Mouse (Mus musculus) small intestine, adult 2 months (tissue): ENCODE data around the gene Sit1. TPM values are rescaled to one million over a fixed set of nuclear protein-coding genes. Genes with fewer than 3 reads are reported as not detected.
A peak's percentile ranks its signal among the peaks of the same experiment; 100 is the strongest.

ENCODE experiments used
- H3K27ac ChIP-seq: fragments of 200-500 bp; 2 replicates; pipeline ENCODE4 v1.5.1; 2012; ENCODE audit warnings: low read depth, low read length, control low read depth, inconsistent platforms; ENCODE audit not compliant: insufficient read depth
- H3K27me3 ChIP-seq: fragments of 200-500 bp; 2 replicates; pipeline ENCODE4 v1.6.1; 2012; ENCODE audit warnings: mild to moderate bottlenecking, moderate library complexity, low read length, inconsistent platforms; ENCODE audit not compliant: control insufficient read depth, insufficient read depth
- H3K36me3 ChIP-seq: fragments of 200-500 bp; 2 replicates; pipeline ENCODE4 v1.6.1; 2012; ENCODE audit warnings: mild to moderate bottlenecking, low read length, control low read depth, inconsistent platforms; ENCODE audit not compliant: control insufficient read depth, insufficient read depth
- H3K4me1 ChIP-seq: fragments of 200-500 bp; 2 replicates; pipeline ENCODE4 v1.6.1; 2012; ENCODE audit warnings: low read length, inconsistent platforms, mixed read lengths; ENCODE audit not compliant: control insufficient read depth, insufficient read depth, insufficient read length
- H3K4me3 ChIP-seq: fragments of 200-500 bp; 2 replicates; pipeline ENCODE4 v1.5.1; 2012; ENCODE audit warnings: low read depth, mild to moderate bottlenecking, control low read depth, inconsistent platforms, low read length, moderate library complexity
- CTCF ChIP-seq: fragments of 200-500 bp; IDR thresholded peaks from 2 replicates; pipeline ENCODE4 v1.5.1; 2012; ENCODE audit warnings: low read depth, mild to moderate bottlenecking, control low read depth, inconsistent platforms, low read length, moderate library complexity, mixed read lengths; ENCODE audit not compliant: insufficient replicate concordance, insufficient read length; ENCODE audit errors: extremely low read depth
- POLR2A ChIP-seq: fragments of 200-500 bp; IDR thresholded peaks from 2 replicates; pipeline ENCODE4 v1.6.1; 2012; ENCODE audit warnings: low read depth, mild to moderate bottlenecking, control low read depth, inconsistent platforms, low read length, moderate library complexity
- WGBS: fragments of 180-500 bp; shearing (Covaris S2); methylation state at CpG from one replicate; pipeline ENCODE4 v1.1.7; 2018; 5-methylcytosine and 5-hydroxymethylcytosine counted together
- polyA plus RNA-seq: library from polyadenylated mRNA; depleted of rRNA; stranded (reverse); fragments of >200 nt; gene quantifications from 2 replicates; pipeline ENCODE4 v1.2.3, GENCODE M21; 2012; rRNA removed

The Sit1 gene
- polyA plus RNA-seq = 0.96 and 1.9 TPM in 2 replicates

DNA sequence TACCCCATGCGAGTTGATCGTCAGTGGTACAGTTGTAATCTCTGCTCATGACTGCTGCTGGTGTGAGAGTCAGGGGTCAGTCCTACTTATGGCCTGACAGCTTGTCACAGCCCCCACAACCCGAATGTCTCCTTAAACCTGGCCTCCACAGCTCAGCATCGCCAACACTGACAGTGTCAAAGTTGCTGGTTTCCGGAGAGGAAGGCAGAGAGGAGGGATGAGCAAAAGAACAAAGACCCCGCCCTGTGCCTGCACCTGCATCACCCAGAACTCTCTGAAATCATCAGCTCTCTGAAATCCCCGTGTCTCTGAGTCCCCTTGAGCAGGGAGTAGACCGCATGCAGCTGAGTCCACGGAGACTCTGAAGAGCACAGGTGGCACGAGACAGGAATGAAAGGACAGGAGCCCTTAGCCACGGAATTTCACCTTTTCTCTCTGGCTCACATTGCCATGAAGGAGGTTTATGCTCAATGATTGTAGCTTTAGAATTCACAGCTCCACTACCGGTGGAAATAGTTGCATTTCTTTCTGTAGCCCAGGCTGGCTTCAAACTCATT, at the start of gene Sit1:
Gene Sit1, minus strand, starts transcription at position 200 of the 557 bp plus-strand sequence.
- Histone ChIP-seq H3K4me3 (peak within 1 kb of the TSS; percentile 50), H3K36me3 (no peaks in the 10 kb centered on the region), H3K4me1 (peaks cover 13% of the 10 kb centered on the region), H3K27me3 (no peaks in the 10 kb centered on the region), H3K27ac (no peak within 1 kb of the TSS)
- TF ChIP-seq POLR2A (no peak), CTCF (no peak)
- WGBS = 67% methylated on average over 12 of the region's 12 CpGs

DNA sequence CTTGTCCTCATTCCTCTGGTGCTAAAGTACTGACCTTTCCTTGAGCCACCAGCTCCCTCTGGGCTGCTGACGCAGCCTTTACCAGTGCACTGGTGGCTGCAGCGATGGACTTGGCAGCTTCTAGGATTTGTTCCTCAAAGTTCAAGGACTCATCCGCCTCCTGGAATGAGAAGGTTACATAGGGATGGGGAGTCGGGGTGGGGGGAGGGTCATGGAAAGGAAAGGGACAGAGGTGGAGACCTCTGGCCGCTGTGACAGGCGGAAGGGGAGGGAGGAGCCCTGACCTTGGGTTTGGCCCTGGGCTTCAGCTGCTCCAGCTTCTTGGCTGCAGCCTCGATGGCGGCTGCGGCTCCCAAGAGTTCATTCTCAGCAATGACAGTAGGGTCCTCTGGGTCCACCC, 49.7 kb upstream of the Sit1 start:
- H3K27ac ChIP-seq = no peak overlapping the region
- WGBS = 87% methylated on average over 9 of the region's 9 CpGs
- no peaks in the 10 kb centered on the region for H3K27me3 ChIP-seq
- TF ChIP-seq CTCF (no peak), POLR2A (no peak)
- peaks cover 70% of the 10 kb centered on the region for H3K36me3 ChIP-seq
- no peak overlapping the region for H3K4me3 ChIP-seq
- peaks cover 3% of the 10 kb centered on the region; the same call in 1 of the 2 replicates for H3K4me1 ChIP-seq

DNA sequence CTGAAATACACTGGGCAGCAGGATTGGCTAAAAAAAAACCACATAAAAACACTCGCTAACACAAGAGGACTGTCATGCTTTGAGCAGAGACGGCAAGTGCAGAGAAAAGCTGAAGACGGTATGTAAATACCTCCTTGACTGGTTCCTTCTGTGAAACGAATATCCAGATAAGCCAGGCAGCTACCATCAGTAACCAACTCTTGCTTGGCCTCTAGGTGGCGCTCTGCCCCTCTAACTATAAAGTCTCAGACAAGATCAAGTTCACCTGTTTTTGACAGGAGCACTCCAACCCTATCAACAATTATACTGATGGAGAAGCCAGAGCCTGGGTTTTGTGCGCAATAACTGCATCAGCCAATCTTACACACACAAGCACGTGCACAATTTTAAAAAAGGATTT, 47.0 kb upstream of the Sit1 start:
- 14% methylated on average over 7 of the region's 7 CpGs for WGBS
- Histone ChIP-seq H3K4me3 (no peak overlapping the region), H3K27ac (no peak overlapping the region), H3K36me3 (peaks cover 44% of the 10 kb centered on the region), H3K27me3 (no peaks in the 10 kb centered on the region), H3K4me1 (peaks cover 3% of the 10 kb centered on the region; the same call in 1 of the 2 replicates)
- TF ChIP-seq POLR2A (no peak), CTCF (peak; percentile 48; the same call in 1 of the 2 replicates)

DNA sequence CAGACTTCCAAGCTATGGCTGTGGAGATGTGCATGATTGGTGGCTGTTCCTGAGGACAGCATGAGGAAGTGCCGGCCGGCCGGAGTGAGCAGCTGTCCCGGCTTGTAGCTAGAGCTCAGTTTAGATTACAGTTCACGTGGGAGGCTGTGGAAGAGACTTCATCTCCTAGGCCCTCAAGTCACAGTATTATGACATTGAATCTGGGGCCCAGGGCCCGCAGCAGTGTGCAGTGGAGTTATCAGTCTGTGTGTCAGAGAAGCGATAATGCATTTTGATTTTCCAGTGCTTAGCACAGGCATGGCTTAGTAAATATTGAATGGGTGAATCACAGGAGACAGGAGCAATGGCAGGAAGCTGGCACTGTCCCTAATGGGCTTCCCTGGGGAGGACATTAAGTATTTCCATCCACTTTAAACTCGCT, 46.6 kb upstream of the Sit1 start:
- Histone ChIP-seq H3K27ac (no peak overlapping the region), H3K4me3 (no peak overlapping the region), H3K36me3 (peaks cover 39% of the 10 kb centered on the region), H3K27me3 (no peaks in the 10 kb centered on the region), H3K4me1 (peaks cover 3% of the 10 kb centered on the region; the same call in 1 of the 2 replicates)
- TF ChIP-seq POLR2A (no peak), CTCF (no peak)
- 43% methylated on average over 8 of the region's 8 CpGs for WGBS

DNA sequence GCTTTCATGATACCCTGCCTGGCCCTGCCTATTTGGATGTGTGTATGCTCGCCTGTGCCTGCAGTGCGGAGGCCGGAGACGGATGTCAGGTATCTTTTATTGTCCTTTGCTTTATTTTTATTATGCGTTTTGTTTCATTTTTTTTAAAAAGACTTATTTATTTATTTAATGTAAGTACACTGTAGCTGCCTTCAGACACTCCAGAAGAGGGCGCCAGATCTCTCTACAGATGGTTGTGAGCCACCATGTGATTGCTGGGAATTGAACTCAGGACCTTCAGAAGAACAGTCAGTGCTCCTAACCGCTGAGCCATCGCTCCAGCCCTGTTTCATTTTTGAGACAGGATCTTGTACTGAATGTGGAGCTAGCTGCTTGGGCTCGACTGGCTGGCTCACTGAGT, 45.0 kb upstream of the Sit1 start:
- Histone ChIP-seq H3K36me3 (peaks cover 24% of the 10 kb centered on the region), H3K27ac (no peak overlapping the region), H3K27me3 (peaks cover 10% of the 10 kb centered on the region), H3K4me1 (peaks cover 9% of the 10 kb centered on the region), H3K4me3 (no peak overlapping the region)
- TF ChIP-seq CTCF (no peak; the same call in 1 of the 2 replicates), POLR2A (no peak)
- 89% methylated on average over 9 of the region's 9 CpGs for WGBS

DNA sequence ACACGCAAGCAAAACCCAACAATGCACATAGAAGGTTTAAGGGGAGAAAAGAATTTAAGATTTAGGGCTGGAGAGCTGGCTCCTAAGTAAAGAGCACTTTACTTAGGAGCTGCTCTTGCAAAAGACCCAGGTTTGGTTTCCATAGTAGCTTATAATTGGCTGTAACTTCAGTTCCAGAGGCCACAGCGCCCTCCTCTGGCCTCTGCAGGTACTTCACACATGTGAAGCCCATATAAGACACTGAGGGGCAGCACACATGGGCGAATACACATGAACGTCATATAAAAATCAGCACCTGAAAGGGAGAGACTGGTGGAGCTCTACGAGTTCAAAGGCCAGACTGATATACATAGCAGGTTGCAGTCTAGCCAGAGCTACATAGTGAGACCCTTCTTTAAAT, 44.3 kb upstream of the Sit1 start:
- Histone ChIP-seq H3K36me3 (peaks cover 18% of the 10 kb centered on the region), H3K4me3 (no peak overlapping the region), H3K27me3 (peaks cover 10% of the 10 kb centered on the region), H3K27ac (no peak overlapping the region), H3K4me1 (peaks cover 11% of the 10 kb centered on the region)
- whole genome bisulfite sequencing = 73% methylated on average over 5 of the region's 5 CpGs
- TF ChIP-seq CTCF = peak; percentile 41; the same call in 1 of the 2 replicates
- no peak for TF ChIP-seq POLR2A

DNA sequence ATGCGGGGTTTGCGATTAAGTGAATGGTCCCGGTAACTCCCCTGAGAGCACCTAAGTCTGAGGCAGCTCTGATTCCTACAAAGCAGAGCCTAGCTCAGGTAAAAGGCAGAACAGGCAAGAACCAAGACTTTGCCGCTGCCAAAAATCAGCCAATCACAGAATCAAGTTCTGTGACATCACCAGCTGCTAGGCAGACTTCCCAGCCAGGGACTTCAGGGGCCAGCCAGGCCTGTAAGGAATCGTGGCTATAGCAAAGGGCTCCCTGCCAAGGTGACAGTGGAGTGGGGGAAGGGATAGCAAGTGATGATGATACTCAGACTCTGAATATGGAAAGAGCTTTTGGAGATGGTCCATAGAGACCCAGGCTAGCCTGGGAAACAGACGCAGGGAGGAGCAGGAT, 36.4 kb upstream of the Sit1 start:
- WGBS = 19% methylated on average over 6 of the region's 6 CpGs
- peak overlapping the region; percentile 42 for H3K4me3 ChIP-seq
- TF ChIP-seq CTCF = no peak
- no peak for TF ChIP-seq POLR2A
- peaks cover 2% of the 10 kb centered on the region; the same call in 1 of the 2 replicates for H3K36me3 ChIP-seq
- 0 out of 2 replicates have a peak overlapping the region, but pooled peaks have one; percentile 19 for H3K27ac ChIP-seq
- H3K4me1 ChIP-seq = peaks cover 29% of the 10 kb centered on the region
- peaks cover 10% of the 10 kb centered on the region for H3K27me3 ChIP-seq
